Mouse (Mus musculus) bone marrow, adult 2 months (tissue): Measurements from ENCODE around the gene Gpm6b.

ENCODE experiments used
- CTCF ChIP-seq: fragments of 200-500 bp; IDR thresholded peaks from 2 replicates; pipeline ENCODE4 v1.5.1; 2011; ENCODE audit warnings: low read length, control low read depth; ENCODE audit not compliant: control insufficient read depth, insufficient read depth
- POLR2A ChIP-seq: fragments of 200-500 bp; IDR thresholded peaks from 2 replicates; pipeline ENCODE4 v1.6.1; 2011; ENCODE audit warnings: low read depth, mild to moderate bottlenecking, control low read depth, low read length, borderline replicate concordance; ENCODE audit not compliant: control insufficient read depth

DNA sequence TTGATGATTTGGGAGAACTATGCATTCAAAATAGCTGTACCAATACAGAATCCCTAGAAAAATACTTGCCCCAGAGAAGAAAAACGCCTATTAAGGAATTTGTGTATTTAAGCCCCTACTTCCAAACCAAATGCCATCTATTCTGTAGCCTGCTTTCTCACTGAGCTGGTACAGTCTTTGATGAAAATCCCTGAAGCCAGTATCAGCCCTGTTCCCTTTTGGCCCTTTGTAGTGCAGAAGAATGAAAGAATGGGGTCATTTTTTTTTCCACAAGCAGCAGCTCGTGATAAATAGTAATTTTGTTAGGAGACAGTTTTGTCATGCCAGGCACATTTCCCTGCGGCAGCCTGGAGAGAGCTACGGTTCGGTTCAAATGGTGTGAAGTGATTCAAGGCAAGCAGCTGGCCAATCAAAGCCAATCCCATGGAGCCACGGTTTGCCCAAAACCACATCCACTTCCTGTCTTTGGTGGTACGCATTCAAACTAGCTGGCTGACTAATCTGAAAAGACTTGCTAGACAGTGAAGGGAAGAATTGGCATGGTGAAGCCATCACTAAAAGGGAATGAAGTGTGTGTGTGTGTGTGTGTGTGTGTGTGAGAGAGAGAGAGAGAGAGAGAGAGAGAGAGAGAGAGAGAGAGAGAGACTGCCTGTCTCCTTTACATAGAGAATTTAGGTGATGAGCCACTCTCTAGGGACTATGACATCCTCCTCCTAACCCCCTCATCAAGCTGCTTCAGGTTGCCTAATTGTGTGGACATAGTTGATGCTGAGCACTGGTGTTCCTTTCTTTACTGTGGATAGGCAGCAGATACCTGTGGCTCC is 78.1 kb downstream of the Gpm6b start:
- TF ChIP-seq POLR2A (no peak), CTCF (no peak)
